Mouse (Mus musculus) layer of hippocampus, adult 2 months (tissue): Measurements from ENCODE around the gene Kcnb1. TPM values are rescaled to one million over a fixed set of nuclear protein-coding genes. Genes with fewer than 3 reads are reported as not detected.

Source experiments
- DNase-seq, 2 experiments: peaks; one replicate each; pipeline ENCODE4 v3.0.0; 2022; ENCODE audit warnings: low spot score in 2 of 2
- H3K27ac ChIP-seq: fragments of 200-600 bp; 2 replicates; pipeline ENCODE4 v1.8.1; 2022
- H3K4me3 ChIP-seq: fragments of 200-600 bp; 2 replicates; pipeline ENCODE4 v1.8.1; 2022; ENCODE audit warnings: mild to moderate bottlenecking
- CTCF ChIP-seq: fragments of 200-600 bp; conservative IDR thresholded peaks from 2 replicates; pipeline ENCODE4 v1.8.1; 2022; ENCODE audit warnings: antibody characterized with exemption, mild to moderate bottlenecking, moderate library complexity
- total RNA-seq, 2 experiments: library from RNA; stranded (reverse); gene quantifications; 2 replicates each; pipeline ENCODE4 v1.2.3; 2021

Gene Kcnb1
- total RNA-seq, 2 experiments from 2014 or later = 103 to 105 TPM

GRCm38 (mm10) chr2:167063906-167064496 is 126.0 kb downstream of the Kcnb1 start:
- peak overlapping the region; percentile 99 for H3K4me3 ChIP-seq
- DNase-seq = no peak
- H3K27ac ChIP-seq = peak overlapping the region; percentile 96
- peak; percentile 57 for TF ChIP-seq CTCF

GRCm38 (mm10) chr2:167062965-167063880 is 126.7 kb downstream of the Kcnb1 start, which contains the start of gene Znfx1:
Gene Znfx1, minus strand, starts transcription at chr2:167063015.
- H3K4me3 ChIP-seq = peak within 1 kb of the TSS; percentile 99
- peak; percentile 94 to 98 for DNase-seq
- peak within 1 kb of the TSS; percentile 96 for H3K27ac ChIP-seq
- TF ChIP-seq CTCF = peak; percentile 64

- peak; percentile 80 to 88 for DNase-seq
- peak overlapping the region; percentile 99 for H3K4me3 ChIP-seq
- no peak for TF ChIP-seq CTCF
Observed at GRCm38 (mm10) chr2:167062497-167062911, 127.5 kb downstream of the Kcnb1 start.

DNA sequence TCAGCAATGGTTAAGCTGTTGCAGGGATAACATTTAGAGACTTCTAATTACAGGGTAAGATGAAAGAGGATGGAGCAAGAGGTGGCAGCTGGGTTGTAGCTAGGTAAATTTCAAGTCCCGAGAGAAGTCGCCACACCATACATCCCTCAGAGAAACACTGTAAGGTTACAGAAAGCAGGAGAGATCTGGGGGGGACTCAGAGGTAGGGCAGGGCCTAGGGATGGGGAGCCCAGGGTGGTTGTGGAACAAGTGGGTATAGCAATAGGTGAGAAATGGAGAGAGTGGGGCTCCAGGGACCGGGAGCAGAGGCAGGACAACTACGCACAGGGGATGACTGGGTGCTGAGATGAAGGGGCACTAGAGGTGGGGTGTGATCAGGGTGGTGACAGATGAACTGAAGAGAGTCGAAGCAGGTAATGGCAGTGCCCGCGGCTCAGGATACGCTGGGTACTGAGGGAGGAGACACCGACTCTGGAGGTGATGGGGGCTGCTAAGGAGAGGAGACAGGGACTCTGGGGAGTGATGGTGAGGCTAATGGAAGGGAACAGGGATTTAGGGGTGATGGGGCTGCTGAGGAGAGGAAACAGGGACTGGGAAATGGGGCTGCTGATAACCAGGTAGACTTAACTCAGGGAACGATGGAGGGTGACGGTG is 128.4 kb downstream of the Kcnb1 start:
- DNase-seq = no peak
- peak overlapping the region; percentile 96 for H3K27ac ChIP-seq
- TF ChIP-seq CTCF = no peak
- H3K4me3 ChIP-seq = peak overlapping the region; percentile 99

More at GRCm38 (mm10) chr2:167062497-167062911, 127.5 kb downstream of the Kcnb1 start:
- H3K27ac ChIP-seq = peak overlapping the region; percentile 96

GRCm38 (mm10) chr2:167060761-167061160 is 129.2 kb downstream of the Kcnb1 start:
- DNase-seq = no peak
- no peak for TF ChIP-seq CTCF
- peak overlapping the region; percentile 99; the same call in 1 of the 2 replicates for H3K4me3 ChIP-seq
- H3K27ac ChIP-seq = peak overlapping the region; percentile 96; the same call in 1 of the 2 replicates

DNA sequence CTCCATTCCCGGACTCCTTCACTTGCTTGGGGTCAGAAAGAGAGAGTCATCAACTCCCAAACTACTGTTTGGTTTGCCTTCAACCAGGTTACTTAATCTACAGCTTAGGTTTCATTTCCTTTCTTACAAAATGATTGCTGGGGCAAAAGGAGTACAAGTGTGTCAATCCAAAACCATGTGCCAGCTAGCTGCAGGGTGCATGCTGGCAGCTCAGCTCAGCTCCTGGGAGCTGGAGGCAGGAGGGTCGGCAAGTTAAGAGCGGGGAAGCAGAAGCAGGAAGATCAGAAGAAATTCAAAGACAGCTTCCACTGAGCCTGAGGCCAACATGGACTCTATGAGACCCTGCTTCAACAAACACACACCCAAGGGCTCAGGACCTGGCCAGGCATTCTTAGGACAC is 129.6 kb downstream of the Kcnb1 start:
- H3K27ac ChIP-seq = peak overlapping the region; percentile 28; the same call in 1 of the 2 replicates
- TF ChIP-seq CTCF = no peak
- H3K4me3 ChIP-seq = no peak overlapping the region; the same call in 1 of the 2 replicates
- no peak for DNase-seq

- peak overlapping the region; percentile 28; the same call in 1 of the 2 replicates for H3K27ac ChIP-seq
- H3K4me3 ChIP-seq = no peak overlapping the region
- TF ChIP-seq CTCF = no peak
- DNase-seq = no peak
Observed at GRCm38 (mm10) chr2:167059960-167060359, 130.0 kb downstream of the Kcnb1 start.

- TF ChIP-seq CTCF = no peak
- H3K27ac ChIP-seq = no peak overlapping the region
Observed at GRCm38 (mm10) chr2:167059536-167059935, 130.4 kb downstream of the Kcnb1 start.

DNA sequence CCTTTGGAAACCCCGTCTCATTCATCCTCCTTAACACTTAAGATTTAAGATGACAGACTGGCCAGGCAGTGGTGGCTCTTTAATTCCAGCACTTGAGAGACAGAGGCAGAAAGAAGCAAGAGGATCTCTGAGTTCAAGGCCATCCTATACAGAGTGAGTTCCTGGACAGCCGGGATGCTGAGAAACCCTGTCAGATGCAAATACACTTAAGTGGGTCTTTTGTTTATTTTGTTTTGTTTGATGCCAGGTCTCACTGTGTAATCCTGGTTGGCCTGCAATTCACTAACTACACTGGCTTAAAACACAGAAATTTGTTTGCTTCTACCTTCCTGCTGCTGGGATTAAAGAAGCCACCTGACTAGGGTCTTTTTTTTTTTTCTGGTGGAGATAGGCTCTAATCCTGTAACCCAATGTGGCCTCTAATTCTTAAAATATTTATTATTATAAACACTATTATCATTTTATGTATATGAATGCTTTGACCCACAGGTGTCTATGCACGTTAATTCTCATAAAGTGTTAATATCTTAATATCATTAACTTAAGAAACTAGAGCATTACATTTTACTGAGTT is 131.1 kb downstream of the Kcnb1 start:
- TF ChIP-seq CTCF = no peak
- no peak for DNase-seq
- H3K27ac ChIP-seq = no peak overlapping the region
- no peak overlapping the region for H3K4me3 ChIP-seq

More at GRCm38 (mm10) chr2:167059536-167059935, 130.4 kb downstream of the Kcnb1 start:
- no peak overlapping the region for H3K4me3 ChIP-seq
- DNase-seq = no peak

GRCm38 (mm10) chr2:167058201-167058600 is 131.8 kb downstream of the Kcnb1 start:
- no peak overlapping the region for H3K27ac ChIP-seq
- no peak for TF ChIP-seq CTCF
- DNase-seq = no peak
- H3K4me3 ChIP-seq = no peak overlapping the region

DNA sequence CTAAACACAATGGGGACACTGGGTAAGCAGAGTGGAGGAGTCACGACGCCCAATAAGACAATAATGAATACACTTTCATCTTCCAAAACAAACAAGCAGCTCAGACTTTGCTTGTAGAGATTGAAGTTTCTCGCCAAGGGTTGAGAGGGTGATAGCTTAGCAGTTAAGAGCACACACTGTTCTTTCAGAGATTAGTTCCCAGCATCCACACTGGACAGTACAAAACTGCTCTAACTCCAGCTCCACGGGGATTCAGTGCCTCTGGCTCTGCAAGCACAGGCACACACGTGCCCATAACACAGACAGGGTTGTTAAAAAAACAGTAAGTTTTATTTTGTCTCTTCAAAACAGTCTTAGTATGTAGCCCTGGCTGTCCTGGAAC is 133.0 kb downstream of the Kcnb1 start:
- no peak for TF ChIP-seq CTCF
- no peak for DNase-seq
- no peak overlapping the region for H3K27ac ChIP-seq
- no peak overlapping the region for H3K4me3 ChIP-seq

GRCm38 (mm10) chr2:167056210-167056941 is 133.6 kb downstream of the Kcnb1 start:
- Histone ChIP-seq H3K27ac (no peak overlapping the region), H3K4me3 (no peak overlapping the region)
- TF ChIP-seq CTCF = no peak
- no peak for DNase-seq
